Mouse (Mus musculus) c-Kit-positive CD71-negative TER-119-negative erythroid progenitor cells, embryonic 14.5 days (primary cell): ENCODE results near the gene Acot2.
"Not testable (repeated sequence)": the region's sequence is repeated elsewhere in the genome, so short reads cannot be mapped to it uniquely, and the experiment has no call there.

Experiments
- DNase-seq: peaks from one replicate; pipeline ENCODE4 v3.0.0-alpha.2; 2013; ENCODE audit warnings: low read depth

Gene Acot2

DNA sequence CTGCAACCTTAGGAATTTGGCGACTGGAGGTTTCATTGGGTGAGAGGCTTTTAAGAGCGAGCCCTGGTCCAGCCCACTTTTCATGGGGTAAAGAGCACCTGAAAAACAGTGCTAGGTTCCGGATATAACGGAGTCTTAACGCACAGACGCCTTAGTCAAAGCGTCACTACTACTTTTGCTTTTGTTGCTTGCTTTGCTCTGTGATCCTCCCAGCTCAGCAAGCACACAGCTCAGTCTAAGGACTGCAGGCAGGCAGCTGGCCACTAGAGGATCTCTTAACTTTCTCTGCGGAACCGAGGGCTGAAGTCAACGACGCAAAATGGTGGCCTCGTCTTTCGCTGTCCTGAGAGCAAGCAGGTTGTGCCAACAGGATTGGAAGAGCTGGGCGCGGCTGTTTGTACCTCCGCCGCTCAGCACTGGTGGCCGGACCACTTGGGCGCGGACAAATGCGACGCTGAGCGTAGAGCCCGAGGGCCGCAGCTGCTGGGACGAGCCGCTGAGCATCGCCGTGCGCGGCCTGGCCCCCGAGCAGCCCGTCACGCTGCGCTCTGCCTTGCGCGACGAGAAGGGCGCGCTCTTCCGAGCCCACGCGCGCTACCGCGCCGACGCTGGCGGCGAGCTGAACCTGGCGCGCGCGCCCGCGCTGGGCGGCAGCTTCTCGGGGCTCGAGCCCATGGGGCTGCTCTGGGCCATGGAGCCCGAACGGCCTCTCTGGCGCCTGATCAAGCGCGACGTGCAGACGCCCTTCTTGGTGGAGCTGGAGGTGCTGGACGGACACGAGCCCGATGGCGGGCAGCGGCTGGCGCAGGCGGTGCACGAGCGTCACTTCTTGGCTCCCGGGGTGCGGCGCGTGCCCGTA is at the start of gene Acot2:
Acot2 (plus strand) TSS at position 279 of the 859 bp plus-strand sequence.
- peak; percentile 65 for DNase-seq

DNA sequence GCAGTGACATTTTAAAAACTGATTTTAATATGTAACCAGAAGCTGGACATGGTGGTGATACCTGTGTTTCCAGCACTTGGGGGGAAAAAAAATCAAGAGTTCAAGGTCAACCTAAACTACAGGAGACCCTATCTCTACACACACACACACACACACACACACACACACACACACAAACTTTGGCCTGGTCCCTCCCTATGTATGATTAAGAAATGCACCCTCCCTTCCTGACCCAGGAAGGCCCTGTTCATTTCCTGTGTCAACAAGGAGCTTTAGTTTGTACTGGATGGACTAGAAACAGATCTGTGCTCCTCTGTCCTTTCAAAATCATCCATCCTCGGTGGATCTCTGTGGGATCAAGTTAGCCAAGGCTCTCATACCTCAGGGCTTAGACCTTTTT is 49.1 kb upstream of the Acot2 start:
- DNase-seq: not testable (repeated sequence)

DNA sequence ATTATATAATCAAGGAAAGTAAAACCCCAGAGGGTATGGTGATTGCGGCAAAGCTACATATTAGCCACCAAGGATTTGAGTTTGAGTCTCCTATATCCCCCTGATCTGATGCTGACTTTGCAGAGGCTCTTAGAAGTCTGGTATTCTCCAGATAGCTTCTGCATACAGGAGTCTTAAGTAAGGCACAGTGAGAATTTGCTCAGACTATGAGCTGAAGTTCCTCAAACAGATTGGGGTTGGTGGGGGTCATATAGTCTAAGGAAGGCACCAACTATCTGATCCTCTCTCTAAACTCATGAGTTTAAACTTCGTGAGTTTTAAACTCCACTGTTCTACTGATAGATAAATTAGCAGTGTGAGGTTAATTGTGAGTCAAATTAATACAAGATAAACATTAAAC is 48.3 kb upstream of the Acot2 start:
- no peak for DNase-seq

DNA sequence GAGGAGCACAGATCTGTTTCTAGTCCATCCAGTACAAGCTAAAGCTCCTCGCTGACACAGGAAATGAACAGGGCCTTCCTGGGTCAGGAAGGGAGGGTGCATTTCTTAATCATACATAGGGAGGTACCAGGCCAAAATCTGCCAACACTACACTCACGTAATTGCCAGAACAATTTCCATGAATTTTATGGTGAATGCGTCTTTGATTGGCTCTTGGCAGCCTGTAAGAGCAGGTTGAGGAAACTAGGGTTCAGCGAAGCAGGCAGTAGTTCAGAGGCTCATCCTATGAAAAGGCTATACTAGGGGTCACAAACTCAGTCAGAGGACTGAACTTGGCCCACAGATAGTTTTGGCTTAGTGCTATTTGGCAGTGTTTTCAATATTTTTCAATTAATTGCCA is 47.6 kb upstream of the Acot2 start:
- DNase-seq: no peak

DNA sequence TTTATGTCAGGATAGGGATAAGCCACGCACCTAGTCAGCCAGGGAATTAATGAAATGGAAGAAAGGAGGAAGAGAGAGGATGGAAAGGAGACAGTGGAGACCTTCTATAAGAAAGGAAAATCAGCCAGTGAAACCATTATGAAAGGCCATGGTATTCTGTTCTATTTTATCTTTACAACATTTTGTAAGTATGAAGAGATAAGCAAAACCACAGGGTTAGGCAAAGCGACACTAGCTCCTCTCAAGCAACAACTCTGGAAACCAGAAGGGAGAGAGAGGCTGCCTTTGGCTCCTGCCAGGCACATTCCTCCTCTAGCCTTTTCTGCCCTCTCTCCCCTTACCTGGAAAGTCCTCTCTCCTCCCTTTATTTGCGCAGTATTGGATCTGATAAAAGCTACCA is 45.7 kb upstream of the Acot2 start:
- DNase-seq: no peak

DNA sequence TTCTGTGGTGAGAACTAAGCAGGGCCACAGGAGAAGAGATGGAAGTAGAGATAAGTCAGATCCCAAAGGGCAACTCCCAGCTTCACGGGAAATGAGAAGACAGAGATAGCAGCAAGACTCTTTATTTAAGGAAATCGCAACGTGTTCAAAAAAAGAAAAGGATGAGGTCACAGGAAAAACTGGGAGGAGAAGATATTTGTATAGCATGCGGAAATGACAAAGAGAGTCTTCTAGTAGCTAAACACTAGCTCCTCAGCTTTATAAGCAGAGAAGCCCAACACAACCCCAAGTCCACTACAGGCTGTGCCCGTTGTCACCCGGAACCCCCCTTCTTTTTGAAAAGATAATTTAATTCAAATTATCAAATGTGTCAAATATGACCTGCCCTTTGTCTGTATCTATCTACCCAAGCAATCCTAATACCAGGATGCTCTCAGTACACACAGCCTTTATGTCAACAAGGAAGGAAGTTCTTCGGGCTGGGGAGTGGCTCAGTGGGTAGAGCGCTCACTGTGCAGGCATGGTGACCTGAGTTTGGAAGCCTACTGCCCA is 40.3 kb upstream of the Acot2 start:
- no peak for DNase-seq

DNA sequence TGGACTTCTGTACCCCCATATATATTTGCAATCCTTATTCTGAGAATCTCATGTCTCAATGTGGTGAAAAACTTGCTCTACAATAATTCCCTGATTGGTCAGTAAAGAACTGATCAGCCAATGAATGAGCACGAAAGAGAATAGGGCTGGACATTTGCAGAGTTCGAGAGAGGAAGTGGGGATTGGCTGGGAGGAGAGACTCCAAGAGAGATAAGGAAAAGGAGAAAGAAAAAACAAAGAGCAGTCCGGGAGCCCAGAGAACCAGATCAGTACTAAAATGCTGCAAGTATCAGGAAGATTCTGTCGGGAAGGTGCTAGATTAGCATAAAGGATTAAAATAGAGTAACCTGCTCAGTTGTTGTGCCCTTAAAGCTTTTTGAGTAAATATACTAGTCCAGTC is 38.6 kb upstream of the Acot2 start:
- DNase-seq: no peak

DNA sequence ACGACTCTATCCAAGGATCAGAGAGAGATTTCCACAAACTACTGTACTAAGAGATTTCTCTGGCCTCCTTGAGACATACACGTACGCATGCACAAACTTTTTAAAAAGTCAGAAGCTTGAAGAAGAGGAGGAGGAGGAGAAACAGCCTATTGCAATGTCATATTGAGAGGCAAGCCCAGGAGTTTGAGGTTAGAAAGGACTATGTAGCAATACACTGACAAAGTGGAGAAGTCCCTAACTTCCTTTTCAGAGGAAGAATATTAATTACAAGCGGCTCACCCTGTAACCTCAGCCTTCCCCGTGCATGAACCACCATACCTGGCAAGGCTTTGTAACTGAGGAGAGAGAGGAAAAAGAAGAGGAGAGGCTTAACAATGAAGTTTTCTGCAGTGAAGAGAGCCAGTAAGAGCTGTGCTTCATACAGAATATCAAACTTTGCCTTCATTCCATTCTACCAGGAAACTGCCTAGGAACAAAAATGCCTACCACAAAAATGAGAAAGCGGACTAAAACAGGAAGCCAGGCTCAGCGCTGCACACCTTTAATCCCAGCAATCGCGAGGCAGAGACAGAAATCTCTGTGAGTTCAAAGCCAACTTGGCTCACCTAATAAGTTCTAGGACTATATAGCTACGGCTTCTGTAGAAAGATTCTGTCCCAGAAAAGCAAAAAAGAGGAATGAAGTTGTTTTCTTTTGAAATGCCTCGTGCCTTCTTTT is 37.7 kb upstream of the Acot2 start:
- DNase-seq: no peak

DNA sequence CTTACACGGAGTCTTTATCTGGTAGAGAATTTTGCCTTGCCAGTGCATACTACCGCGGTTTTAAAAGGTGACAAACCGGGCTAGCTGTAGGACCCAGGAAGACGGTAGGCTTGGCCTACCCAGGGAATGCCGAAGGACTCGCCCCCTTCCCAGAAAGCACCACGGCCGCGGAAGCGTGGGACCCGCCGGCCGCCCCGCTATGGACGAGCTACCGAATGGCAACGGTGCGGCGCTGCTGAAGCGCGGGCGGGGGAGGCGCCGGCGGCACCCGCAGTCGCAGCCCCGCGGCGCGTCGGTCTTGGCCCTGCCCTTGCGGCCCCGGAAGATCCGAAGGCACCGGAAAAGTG is 37.2 kb upstream of the Acot2 start, which contains the start of gene Riox1:
Riox1 (plus strand) TSS at position 116 of the 347 bp plus-strand sequence.
- no peak for DNase-seq

DNA sequence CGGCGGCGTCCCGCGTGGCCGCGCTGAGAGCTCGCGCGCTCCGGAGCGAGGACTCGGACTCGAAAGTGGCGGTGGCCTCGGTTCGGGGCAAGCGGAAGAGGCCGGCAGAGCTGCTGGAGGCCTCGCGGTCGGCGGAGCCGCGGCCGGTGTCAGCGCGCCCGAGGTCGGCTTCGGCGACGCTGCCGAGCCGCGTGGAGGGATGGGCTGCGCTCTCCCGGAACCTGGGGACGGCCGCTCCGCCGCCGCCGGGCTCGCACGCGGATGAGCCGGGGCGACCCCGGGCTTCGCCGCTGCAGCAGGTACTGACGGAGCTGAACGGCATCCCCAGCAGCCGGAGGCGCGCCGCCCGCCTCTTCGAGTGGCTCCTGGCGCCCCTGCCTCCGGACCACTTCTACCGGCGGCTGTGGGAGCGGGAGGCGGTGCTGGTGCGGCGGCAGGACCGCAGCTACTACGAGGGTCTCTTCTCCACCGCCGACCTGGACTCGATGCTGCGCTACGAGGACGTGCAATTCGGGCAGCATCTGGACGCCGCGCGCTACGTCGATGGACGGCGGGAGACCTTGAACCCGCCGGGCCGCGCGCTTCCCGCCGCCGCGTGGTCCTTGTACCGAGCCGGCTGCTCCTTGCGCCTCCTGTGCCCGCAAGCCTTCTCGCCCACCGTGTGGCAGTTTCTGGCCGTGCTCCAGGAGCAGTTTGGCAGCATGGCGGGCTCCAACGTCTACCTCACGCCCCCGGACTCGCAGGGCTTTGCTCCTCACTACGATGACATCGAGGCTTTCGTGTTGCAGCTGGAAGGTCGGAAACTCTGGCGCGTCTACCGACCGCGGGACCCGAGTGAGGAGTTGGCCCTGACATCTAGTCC is 36.6 kb upstream of the Acot2 start:
- DNase-seq: no peak

DNA sequence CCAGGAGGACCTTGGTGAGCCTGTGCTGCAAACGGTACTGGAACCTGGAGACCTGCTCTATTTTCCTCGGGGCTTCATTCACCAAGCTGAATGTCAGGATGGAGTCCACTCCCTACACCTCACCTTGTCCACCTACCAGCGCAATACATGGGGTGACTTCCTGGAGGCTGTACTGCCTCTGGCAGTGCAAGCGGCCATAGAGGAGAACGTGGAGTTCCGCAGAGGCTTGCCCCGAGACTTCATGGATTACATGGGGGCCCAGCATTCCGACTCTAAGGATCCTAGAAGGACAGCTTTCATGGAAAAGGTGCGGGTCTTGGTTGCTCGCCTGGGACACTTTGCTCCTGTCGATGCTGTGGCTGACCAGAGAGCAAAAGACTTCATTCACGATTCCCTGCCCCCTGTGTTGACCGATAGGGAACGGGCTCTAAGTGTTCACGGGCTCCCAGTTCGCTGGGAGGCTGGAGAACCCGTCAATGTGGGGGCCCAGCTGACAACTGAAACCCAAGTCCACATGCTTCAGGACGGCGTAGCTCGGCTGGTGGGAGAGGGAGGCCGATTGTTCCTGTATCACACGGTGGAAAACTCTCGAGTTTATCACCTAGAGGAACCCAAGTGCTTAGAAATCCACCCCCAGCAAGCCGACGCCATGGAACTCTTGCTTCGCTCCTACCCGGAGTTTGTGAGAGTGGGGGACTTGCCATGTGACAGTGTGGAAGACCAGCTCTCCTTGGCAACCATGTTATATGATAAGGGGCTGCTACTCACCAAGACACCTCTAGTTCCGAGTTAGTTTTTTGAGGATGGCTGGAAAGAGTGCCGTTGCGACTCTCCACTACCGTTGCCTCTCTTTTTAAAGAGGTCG is 35.7 kb upstream of the Acot2 start:
- DNase-seq: no peak

DNA sequence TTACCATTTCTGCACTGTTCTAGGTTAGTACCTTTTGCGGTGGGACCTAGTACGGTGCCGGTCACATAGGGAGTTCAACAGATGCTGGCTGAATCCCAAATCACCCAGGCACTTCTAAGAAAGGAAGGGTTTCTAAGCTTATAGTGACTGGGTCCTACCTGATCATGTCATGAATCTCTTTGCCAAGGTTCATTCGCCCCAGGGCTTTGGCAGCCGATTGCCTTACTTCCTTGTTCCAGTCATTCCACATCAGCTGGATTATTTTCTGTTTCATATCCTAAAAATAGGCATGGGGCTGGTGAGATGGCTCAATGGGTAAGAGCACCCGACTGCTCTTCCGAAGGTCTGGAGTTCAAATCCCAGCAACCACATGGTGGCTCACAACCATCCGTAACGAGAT is 29.4 kb upstream of the Acot2 start:
- DNase-seq: no peak

DNA sequence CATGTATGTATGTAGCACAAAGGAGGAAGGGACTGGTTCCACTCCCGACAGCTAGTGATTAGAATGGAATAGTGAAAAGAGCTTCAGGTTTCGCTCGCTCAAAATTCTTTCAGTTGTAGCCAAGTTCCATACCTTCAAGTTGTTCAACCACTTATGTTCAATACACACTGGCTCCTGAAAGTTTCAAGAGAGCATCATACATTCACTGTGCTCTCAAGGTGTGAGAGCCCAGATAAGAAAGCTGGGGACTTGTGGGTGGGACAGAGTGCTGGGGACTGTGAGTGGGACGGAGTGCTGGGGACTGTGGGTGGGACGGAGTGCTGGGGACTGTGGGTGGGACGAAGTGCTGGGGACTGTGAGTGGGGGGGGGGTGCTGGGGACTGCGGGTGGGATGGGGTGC is 22.4 kb upstream of the Acot2 start:
- DNase-seq: no peak

DNA sequence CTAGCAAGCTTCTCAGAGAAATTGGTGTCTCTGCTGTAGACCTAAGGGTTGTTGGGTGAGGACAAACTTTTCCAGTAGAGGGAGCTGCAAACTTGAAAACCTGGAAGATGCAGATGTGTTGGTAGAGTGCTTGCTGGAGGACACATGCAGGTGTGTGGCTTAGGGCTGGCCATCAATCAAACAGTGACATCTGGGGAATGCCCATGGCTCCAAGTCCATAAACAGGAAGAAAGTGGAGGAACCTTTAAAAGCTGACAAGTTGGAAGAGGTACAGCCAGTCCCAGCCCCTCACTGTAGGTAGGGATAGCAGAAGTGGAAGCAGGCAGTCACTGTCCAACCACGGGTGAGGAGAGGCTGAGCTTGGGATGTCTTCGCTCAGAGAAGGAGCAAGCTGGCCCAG is 15.5 kb upstream of the Acot2 start:
- DNase-seq: peak; percentile 40

DNA sequence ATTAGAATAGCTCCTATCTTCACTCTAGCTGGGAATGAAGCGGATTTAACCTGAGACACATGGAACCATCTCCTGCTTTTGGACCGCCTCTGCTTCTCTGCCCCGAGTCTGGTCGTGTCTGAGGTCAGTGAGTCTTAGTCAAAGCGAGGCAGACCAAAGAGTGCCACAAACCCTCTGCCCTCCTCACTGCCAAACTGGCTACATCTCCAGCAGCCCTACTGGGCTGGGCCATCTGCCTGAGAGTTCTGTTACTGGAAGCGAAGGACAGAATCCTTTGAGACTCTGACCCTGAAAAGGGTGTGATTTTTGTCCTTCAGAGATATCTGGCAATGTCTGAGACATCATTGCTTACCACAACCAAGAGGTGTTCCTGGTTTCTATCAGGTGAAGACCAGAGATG is 8.8 kb upstream of the Acot2 start:
- DNase-seq: no peak

DNA sequence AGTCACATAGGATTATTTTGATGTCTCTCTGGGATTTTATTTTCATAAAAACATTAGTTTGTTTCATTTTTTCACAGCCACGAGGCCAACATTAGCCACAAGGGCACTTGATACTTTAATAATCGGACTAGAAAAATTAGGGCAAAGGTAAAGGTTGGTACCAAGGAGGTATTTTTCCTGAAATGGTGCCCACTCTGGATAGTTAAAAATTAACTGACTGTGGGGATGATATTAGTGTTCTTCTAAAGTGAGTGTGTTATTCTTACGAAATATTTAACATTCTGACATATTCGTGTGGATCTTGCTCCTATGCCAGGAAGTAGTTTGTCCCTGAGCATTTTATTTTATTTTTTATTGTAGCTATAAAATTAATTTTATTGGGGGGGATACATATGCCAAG is 6.0 kb upstream of the Acot2 start:
- no peak for DNase-seq

DNA sequence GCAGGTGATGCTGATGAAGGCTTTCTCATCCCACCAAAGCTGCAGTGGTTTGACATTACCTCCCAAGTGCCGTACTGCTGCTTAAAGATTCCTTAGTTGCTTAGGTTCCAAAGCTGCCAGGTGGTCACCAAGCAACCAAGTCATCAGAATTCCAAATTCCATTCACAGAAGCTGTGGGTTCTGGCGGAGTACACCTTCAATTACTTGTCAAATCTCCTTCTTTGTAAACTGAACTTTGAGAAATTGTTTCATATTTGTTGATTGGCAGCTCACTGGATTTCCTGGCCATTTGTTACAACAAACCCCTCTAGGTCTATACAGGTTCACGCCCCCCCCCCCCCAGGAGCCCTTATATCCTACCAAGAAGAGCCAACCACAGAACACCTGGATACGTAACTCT is 2.9 kb upstream of the Acot2 start, which contains the start of gene Heatr4:
Heatr4 (minus strand) TSS at position 101 of the 400 bp plus-strand sequence.
- DNase-seq: no peak

DNA sequence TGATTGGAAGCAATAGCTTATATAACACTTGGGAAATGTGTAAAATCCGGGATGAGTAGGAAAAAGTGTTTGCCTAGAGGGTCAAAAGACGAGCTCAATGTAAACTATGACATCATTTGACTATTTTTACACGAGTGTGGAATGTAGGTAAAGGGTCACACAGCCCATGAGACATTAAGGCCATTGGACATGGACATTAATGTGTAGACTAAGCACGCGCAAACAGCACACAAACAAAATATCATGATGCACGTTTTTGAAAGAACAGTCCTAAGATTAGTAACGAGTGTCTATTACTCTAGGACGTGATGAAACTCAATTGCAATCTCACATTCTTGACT is 449 bp upstream of the Acot2 start:
- no peak for DNase-seq

DNA sequence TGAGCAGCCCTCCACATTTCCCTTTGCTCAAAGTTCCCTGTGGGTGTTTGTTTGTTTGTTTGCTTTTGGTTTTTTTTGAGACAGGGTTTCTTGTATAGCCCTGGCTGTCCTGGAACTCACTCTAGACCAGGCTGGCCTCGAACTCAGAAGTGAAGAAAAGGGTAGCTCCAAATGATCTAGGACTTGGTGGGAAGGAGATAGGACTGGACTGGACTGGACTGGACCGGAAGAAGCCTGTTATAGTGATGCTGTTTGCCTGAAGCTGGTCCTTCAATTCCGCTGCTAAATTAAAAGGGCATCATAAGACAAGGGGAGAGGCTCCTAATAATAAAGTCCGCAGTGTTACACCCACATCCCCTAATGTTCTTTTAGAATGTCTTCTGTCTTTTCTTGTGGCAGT is 822 bp downstream of the Acot2 start:
- DNase-seq: no peak

DNA sequence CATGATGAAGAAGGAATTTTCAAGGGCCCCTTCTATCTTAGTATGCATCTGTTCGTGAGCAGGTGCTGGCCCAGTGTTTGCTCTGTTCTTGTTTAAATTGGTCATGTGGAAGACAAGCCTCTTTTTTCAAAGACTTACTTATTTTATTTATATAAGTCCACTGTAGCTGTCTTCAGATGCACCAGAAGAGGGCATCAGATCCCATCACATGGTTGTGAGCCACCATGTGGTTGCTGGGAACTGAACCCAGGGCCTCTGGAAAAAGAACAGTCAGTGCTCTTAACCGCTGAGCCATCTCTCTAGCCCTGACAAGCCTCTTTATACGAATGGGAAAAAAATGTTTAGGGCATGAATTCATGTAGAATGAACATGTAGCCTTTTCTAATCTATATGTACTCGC is 1.7 kb downstream of the Acot2 start:
- no peak for DNase-seq

DNA sequence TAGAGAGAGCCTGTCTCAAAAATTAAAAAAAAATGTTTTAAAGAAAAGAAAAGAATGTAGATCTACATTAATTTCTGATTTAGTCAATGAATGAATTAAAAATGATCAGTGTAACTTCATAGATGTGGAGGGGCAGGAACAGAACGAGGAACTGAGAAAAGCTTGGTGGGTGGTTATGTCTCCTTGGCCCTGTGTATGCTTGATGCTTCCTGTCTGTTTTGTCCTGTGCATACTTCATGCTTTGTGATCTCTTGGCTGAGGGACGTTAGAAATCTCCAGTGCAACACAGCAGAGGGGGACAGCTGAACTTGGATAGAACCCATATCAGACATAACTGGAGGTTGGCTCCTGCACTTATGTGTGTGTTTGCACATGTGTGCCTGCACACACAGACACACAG is 9.6 kb downstream of the Acot2 start:
- no peak for DNase-seq
